Mouse (Mus musculus) right cerebral cortex, postnatal 4 days (tissue): ENCODE data around the gene Celf2.

Source experiments
- DNase-seq: peaks from one replicate; pipeline ENCODE4 v3.0.0-alpha.2; 2022

Gene Celf2

DNA sequence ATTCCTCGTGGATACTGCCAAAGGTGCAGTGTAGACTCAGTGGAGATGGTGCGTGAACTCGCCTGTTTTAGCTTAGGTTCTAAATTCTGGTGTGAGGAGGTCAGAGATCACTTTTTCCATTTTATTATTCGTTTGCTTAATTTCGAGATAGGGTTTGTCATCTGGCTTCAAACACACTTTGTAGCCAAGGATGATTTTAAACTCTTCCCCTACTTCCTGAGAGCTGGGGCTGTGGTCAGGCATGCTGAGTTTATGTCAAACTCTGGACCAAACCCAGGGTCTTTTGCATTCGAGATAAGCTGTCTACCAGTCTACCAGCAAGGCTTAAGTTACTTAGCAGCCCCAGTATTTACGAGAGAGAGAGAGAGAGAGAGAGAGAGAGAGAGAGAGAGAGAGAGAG, 429.3 kb downstream of the Celf2 start:
- DNase-seq, result no peak

DNA sequence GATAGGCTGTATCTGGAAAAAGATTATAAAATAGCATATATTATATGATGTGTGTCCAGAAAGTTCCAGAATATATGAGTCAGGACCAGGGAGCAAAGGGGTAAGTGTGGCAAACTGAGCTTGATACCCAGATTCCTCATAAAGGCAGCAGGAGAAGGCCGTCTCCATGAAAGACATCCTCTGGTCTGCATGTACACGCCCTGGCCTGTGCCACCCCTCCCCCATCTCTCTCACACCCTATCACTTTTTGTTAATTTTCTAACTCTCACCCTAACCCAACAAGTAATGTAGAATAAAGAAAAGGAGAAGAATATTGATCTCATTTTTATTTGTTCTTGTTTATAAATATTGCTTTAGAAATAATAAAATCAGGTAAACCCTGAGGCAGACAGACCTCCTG, 430.0 kb downstream of the Celf2 start:
- no peak for DNase-seq

DNA sequence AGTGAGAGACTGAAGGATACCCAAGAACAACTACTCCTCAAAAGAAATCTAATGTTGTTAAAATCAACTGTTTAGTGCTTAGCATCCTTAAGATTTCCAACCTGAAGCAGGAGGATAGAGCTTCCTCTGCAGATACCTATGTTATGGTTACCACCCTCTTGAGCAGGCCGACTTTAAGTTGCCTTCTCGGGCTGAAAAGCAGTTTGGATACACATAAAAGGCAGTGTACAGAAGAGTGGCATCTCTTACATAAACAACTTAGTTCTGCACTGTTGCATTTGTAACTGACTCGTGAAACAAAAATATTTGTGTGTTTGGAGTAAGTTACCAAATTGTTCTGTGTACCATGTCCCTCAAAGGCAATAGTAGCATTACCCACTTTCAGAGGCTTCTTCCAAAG, 435.6 kb downstream of the Celf2 start:
- no peak for DNase-seq

DNA sequence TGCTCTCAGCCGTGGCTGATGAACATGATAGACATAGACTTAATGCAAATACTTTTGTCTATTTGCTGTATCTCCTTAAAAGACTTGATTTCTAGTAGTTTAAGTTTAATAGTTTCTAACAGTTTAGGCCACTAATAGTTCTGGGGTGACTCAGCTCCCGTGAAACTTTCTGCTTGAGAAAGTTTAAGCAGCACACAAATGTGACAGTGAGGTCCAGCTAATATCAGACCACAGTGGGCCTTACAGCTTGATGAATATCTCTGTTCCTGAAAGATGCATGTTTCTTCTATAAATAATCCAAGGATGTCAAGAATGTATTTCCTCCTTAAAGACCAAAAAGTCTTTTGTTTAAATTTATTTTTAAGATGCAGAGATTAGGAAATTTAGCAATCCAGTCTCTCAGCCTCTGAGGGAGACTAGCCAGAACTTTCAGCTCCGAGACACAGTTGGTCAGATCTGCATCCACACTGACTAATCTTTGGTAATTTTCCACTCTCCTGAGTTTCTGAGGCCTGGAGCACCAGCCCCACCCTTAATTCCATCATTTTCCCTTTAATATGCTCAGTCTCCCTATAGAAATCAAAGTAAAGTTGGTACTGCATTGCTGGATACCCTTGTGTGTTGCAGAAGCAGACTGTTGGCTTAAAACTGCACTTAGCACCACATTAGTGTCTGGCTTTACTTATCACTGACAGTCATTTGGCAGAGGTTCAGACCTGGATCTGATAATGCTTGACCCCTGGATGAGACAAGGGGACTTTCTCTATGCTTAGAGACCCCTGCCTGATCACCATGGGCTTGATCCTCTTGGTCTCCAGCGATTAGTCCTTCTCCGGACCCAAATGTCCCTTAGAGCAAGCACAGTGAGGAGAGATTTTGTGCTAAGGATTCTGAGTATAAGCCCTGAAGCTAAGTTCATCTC, 436.8 kb downstream of the Celf2 start:
- no peak for DNase-seq

DNA sequence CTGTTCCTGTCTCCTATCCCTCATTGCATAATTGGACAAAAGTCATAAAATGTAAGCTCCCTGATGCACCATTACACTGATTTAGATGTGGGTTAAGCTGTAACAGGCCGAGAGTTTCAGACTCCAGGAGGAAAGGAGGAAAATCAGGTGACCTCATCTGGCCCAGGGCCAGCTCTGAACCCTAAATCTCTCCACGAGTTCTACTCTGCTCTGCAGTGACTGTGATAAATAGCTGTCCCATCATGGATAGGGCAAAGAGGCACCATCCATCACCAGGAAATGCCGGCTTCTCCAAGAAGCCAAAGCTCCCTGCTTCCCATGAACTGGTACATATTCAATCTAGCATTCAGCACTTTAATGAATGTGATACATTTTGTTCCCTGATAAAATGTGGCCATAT, 439.9 kb downstream of the Celf2 start:
- DNase-seq, result no peak

DNA sequence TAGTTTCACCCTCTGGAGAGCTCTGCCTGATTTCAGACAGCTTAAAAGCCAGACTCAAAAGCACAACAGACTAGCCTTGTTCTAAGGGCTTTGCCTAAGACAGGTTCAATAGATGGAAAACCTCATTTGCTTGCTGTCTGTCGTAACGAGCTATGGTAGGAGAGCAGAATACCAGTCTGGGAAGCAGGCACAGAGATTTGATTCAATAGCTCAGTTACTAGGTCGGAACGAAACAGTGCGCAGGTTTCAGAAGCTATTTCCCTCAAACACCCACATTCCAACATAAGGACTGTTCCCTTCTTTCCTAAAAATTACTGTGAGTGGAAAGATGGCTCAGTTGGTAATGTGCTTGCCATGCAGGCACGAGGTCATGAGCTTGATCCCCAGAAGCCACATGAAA, 441.1 kb downstream of the Celf2 start:
- DNase-seq, result no peak

DNA sequence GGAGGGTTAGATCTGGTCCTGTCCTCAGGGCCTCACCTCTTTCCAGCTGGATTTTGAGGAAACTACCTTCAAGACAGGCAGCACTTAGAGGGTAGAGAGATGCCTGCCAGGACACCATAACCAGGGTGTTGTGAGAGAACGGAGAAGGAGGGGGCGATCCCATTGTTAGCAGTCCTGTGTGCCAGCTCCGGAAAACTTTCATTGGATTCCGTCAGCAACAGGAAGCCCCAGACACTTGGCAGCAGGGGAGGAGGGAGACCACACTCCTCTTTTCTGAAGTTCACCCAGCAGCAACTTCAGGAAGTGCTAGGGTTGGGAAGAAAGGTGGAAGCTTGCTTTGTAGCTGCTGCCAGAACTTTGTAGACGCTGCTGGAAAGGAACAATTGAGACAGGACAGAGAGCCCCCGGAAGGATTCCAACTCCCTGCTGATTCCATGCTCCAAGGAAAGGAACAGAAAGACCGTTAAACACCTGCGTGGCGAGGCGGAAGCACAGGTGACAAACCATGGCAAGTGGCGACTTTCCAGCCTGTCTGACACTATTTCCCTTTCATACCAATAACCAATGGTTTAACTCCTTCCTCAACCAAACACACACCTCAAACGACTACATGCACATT, 445.7 kb downstream of the Celf2 start:
- DNase-seq, result no peak

DNA sequence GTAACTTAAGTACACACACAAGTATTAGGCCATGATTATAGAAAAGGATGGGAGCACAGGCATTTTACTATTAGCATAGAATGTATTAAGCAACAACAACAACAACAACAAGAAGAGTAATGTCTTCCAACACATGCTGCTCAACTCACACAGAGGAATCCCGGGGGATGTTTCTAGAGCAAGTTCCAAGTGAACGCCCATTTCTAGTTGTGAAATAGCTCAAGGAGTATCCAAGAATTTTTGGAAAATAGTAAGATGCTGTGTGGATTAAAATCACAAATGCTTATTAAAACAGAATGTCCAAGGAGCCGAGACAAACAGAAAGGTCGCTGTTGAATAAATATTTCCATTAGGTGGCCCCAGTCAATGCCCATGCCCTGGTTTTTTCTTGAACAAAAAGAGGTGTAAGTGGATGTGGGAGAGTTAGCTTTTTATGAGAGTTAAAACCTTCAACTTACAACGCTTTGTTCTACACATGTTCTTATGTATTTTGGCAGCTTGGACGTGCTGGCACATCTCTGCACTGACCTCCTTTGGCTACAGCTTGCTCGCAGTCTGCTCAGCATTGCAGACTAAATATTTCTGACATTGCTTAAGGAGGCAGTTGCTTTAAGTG, 448.8 kb downstream of the Celf2 start:
- no peak for DNase-seq

DNA sequence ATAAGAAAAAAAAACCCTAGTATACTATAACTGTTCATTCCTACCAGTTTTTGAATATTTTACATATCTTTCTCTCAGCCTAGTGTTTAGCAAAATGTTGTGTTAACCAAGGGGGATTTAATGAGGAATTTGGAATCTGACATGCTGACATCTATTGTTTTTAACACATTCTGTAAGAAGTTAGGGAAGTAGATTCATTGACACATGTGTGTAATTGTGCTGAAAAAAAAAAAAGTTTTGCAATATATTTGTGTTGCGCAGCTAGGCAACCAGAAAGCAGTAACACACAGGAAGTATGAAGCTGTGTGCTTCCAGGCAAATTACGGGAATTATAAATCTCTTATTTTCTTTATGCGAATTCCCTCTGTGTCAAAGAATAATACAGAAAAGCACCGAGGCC, 453.0 kb downstream of the Celf2 start:
- DNase-seq, result no peak

DNA sequence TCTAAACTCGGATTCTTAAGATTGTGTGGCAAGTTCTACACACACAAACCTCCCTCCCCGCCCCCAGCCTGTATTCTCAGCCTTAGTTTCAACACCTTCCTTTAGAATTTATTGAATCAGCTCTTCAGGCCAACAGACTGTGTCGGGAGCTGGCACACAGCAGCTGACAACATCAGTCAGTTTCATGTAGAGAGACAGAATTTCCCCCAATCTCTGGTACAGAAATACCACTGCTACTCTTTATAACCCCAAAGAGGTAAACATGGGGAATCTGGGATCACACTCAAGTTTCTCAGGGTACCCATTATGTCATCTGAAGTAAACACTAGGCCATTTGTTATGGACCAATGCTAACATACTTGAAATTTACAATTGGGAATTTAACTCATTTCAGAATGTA, 453.4 kb downstream of the Celf2 start:
- DNase-seq, result no peak

DNA sequence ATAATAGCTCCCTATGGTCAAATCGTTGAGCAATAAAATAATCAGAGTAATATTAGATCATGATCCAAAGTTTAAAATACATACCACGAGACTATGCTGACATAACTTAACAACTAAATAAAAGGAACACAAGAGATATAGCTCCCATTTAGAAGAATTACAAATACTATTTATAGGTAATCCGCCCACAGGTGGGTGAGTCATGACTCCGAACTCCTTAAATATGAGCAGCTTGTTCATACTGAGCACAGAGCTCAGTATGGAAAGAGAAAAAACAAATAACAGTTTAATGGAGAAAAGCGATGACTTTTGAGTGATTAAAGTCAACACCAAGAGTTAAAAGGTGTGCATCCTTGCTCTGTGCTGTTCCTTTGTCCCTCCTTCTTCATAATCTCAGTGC, 458.3 kb downstream of the Celf2 start:
- DNase-seq, result no peak

DNA sequence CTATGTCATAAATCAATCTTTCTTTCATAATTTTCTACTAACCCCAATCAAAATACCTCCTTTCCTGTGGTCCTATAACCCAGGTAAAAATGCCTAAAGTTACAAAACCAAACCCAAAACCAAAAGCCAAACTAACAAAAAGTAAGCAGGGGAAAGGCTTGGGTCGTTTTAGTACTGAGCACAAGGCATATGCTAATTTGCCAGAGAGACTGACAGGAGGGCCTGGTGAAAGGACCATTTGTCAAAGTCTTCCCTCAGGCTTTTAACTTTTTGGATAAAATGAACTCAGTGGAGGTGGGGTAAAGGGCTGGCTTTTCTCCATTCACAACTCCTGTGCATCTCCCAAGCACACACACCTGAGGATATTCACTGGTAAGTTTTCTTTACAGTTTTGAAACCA, 463.2 kb downstream of the Celf2 start:
- no peak for DNase-seq

DNA sequence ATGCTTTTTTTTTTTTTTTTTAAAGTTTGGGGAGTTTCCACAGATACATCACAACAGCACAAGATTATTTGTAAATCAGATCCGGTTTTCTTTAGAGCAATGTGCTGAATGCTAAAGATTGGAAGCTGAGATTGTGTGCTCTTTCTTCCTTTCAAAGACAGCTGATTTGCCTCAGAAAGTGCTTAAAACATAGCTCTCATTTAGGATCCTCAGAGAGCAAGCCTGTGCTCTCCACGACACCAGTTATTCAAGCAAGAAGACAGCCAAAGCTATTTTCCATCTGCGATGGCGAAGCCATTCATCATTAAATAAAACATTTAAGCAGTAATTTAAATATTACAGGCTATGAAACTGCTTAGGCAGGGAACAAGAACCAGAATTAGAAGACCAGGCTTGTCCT, 463.8 kb downstream of the Celf2 start:
- no peak for DNase-seq

DNA sequence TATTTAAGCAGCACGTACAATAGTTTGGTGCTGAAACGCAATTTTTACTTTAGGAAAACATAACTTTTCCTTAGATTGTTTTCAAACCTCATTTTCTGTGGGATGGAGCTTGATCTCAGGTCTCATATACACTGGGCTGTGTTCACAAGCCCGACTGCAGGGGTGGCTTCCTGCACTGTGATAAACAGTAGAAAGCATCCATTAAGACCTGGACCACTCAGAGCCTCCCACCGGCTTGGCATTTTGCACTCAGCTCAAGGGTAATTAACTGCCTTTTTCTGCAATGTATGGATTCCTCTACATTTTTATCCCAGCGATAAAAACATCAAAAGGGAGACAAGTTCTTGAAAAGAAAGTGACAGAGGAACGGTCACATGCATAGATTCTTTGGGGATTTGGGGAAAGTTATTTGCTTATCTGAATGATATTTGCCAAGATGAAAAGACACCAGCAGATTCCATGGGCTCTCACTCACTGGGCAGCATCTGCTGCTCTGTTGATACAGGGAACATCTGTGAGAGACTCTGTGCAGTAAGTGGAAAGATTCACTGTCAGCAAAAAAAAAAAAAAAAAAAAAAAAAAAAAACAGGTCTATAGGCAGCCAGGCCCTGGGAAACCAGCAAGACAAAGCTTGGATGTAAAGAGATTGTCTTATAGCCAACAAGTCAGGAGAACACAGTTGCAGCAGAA, 465.4 kb downstream of the Celf2 start:
- DNase-seq, result no peak

DNA sequence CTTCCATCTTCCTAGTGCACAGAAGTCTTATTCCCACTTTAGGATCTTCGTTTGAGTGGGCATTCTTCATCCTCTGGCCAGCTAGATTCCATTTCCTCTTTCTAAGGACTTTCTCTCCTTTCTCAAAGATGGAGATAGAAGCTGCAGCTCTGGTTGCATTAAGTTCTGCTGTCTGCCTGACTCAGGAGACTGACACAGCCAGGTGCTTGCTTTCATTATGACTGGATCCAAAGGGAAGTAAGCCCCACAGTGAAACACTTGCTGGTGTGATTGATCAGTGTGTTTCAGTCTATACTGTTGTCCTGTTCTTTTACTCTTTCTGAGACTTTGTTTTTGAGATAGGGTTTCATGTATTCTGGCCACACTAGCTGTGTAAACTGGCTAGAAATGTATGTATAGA, 468.4 kb downstream of the Celf2 start:
- DNase-seq, result no peak

DNA sequence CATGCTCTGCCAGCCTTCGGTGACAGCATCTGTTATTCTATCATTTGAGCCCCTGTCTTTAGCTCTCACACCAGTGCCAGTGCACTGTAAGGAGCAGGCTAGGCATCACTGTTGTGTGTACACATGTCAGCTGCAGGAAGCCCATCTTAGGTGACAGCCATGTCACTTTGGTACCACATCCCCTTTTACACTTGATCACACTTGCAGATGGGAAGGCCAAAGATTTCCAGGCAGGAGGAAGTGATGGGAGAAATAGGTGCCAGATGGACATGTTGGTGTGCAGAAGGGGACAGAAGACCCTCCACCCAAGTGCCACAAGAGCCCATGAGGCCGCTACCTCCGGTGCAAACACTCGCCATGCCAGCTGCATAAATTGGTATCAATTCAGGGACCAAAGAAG, 470.4 kb downstream of the Celf2 start:
- DNase-seq, result no peak

DNA sequence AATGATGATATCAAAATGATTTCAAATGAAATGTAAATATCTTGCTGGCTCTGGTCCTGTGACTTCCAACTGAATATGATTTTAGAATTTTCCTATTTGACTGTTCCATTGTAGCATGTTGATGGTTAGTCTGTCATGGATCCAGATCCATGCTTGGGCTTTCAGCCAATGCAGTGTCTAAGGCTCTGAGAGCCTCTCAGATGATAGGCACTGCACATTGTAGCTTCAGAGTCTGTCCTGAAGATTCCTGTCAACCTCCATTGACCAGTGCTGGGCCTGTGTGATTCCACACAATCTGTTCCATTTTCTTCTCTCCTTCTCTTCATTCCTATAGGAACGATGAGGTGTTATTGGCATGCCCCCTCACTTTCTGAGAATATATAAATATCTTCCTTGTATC, 478.0 kb downstream of the Celf2 start:
- DNase-seq, result no peak

DNA sequence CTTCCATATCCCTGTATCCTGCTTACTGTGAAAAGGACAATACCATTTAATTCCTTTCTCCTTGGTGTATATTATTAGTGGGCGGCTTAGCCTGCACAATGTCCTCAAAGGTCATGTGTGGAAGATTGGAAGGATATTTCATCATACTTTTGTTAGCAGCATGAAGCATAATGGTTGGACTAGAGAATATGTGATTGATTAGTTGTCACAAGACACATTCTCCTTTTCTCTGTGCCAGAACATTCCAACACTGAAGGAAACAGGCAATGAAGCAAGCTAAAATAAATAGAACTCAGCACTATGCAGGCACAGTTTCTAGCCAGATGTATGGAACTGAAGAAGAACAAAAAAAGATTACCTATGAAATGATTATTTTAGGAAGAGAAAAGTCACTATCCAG, 482.6 kb downstream of the Celf2 start:
- no peak for DNase-seq

DNA sequence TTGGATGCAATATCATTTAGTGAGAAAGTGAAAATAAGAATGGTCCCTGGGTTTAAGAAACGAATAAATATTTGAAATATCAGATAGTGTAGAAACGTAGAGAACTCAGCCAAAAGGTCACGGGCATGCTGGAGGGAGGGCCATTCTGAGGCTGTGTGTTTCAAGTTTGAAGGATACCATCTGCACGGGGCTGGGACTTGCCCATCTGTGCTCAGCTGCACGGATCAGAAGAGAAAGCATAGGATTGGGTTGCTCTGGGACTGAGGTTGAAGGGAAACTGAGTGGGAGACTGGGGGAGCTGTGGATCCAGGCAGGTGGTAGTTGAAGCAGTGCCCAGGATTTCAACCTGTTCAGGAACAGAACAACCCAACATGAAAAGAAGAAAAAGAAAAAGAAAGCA, 483.8 kb downstream of the Celf2 start:
- DNase-seq, result no peak

DNA sequence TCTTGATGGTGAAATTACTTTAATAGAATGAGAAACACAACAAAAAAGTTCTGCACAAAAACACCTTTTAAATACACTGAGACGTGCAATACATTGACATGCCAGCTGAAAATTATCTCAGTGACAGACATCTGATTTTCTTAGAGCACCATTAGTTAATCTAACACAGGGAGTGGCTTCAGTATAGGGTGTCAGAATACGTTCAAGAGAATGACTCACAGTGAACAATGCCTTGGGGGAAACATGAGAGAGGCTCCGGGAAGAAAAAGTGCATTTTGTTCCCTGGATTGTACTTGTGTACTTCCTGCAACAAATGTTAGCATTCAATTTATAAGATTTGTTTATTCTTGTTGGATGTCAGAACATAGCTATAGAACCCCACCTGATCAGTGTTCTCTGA, 487.2 kb downstream of the Celf2 start:
- no peak for DNase-seq

DNA sequence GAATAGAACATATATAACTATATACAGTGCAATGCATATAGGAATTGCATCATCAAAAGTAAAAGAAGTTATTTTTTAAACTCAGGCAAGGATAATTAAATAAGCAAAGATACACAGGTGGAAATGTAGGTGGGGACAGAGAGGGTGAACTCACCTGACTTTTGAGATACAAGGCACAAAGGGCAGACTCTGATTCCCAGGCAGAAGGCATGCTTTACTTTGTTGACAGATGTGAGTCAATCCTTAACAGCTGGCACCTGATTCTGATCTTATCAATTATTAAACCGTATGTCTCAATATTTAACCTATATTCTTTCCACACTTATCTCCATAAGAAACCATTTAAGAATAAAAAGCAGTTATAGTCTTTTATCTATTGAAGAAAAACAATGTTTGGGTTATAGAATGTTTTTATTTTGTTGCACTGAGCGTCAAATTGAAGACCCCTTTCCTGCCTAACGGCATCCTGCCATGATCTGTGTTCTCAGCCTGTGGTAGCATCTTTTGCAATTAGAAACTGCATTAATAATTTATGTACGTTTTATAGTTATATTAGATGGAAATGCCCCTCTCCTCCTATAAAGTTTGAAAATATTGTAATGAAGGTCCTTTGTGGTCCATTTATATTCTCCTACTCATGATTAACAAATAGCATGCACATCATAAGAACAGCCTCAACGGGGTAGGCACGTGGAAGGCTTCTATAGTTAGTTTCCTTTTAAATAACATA, 491.8 kb downstream of the Celf2 start:
- no peak for DNase-seq

DNA sequence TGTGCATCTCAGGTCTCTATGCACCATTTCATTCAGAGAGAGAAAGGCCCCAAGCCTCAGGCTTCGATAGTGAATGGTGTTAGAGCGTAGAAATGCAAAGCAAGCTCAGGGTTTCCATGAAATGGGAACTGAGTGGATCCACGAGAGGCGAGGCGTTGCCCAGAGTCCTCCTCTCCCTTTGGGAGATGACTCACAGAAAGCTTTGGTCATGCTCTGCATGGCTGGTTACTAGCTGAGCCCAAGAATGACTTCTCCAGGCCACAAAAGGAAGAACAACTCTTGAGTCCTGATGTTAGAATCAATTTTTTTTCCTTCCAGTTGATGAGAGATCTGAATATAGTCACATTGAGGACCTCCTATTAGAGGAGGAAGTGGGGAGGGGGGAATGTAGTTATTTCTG, 496.2 kb downstream of the Celf2 start:
- no peak for DNase-seq

DNA sequence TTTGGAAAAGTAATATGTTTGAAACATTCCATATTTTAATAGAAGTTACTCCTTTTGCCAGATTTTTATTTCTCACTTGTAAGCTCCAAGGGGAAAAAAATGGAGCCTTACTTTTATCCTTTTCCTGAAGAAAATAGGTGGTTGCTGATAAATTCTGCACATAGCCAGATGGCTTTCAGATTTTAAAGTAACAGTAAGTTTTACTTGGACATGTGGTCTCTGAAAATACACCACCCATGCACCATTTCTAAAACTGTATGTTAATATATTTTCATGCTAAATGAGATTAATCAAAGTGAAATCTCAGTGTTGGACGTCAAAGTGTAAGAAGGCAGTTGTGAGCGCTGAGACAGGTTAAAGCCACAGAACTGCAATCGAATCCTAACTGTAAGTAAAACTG, 502.5 kb downstream of the Celf2 start:
- no peak for DNase-seq
